Mouse (Mus musculus): Measurements from ENCODE around the gene Olfr1121. TPM values are rescaled to one million over a fixed set of nuclear protein-coding genes. Genes with fewer than 3 reads are reported as not detected.

Gene Olfr1121
- polyA plus RNA-seq (2015; fragmentation: Nextera tagmentation; extraction: Ambion mirVana) = not detected in 2 replicates

GRCm38 (mm10) chr2:87369595-87369994, at the start of gene Olfr1121:
Gene Olfr1121 (plus strand): TSS chr2:87369895.

GRCm38 (mm10) chr2:87354515-87354914, 15.2 kb upstream of the Olfr1121 start, which contains the start of gene Olfr1120:
Gene Olfr1120 (plus strand): TSS chr2:87354815.

GRCm38 (mm10) chr2:87385549-87385948, 15.9 kb downstream of the Olfr1121 start, which contains the start of gene Olfr1122:
Gene Olfr1122 (plus strand): TSS chr2:87385849.

GRCm38 (mm10) chr2:87416335-87416734, 46.6 kb downstream of the Olfr1121 start, which contains the start of gene Olfr1123:
Gene Olfr1123 (plus strand): TSS chr2:87416635.

Other genes with a start within 250 kb of the Olfr1121 start
- not detected in 2 replicates for gene Olfr1110, start 229.6 kb upstream of the Olfr1121 start, polyA plus RNA-seq (2015; fragmentation: Nextera tagmentation; extraction: Ambion mirVana)
- not detected in 2 replicates for gene Olfr1111, start 217.3 kb upstream of the Olfr1121 start, polyA plus RNA-seq (2015; fragmentation: Nextera tagmentation; extraction: Ambion mirVana)
- gene Olfr1112, start 182.1 kb upstream of the Olfr1121 start, polyA plus RNA-seq (2015; fragmentation: Nextera tagmentation; extraction: Ambion mirVana) = not detected in 2 replicates
- gene Olfr1113, start 160.9 kb upstream of the Olfr1121 start, polyA plus RNA-seq (2015; fragmentation: Nextera tagmentation; extraction: Ambion mirVana) = not detected in 2 replicates
- not detected in 2 replicates for gene Olfr1115, start 121.9 kb upstream of the Olfr1121 start, polyA plus RNA-seq (2015; fragmentation: Nextera tagmentation; extraction: Ambion mirVana)
- gene Olfr1116, start 102.4 kb upstream of the Olfr1121 start, polyA plus RNA-seq (2015; fragmentation: Nextera tagmentation; extraction: Ambion mirVana) = not detected in 2 replicates
- not detected in 2 replicates for gene Olfr1118, start 62.3 kb upstream of the Olfr1121 start, polyA plus RNA-seq (2015; fragmentation: Nextera tagmentation; extraction: Ambion mirVana)
- not detected in 2 replicates for gene Olfr1120, start 15.1 kb upstream of the Olfr1121 start, polyA plus RNA-seq (2015; fragmentation: Nextera tagmentation; extraction: Ambion mirVana)
- not detected in 2 replicates for gene Olfr1122, start 16.0 kb downstream of the Olfr1121 start, polyA plus RNA-seq (2015; fragmentation: Nextera tagmentation; extraction: Ambion mirVana)
- not detected in 2 replicates for gene Olfr1123, start 46.7 kb downstream of the Olfr1121 start, polyA plus RNA-seq (2015; fragmentation: Nextera tagmentation; extraction: Ambion mirVana)
- gene Olfr1124, start 60.4 kb downstream of the Olfr1121 start, polyA plus RNA-seq (2015; fragmentation: Nextera tagmentation; extraction: Ambion mirVana) = 0.08 TPM in 1 of 2 replicates, not detected in the other
- not detected in 2 replicates for gene Olfr1126, start 84.1 kb downstream of the Olfr1121 start, polyA plus RNA-seq (2015; fragmentation: Nextera tagmentation; extraction: Ambion mirVana)
- not detected in 2 replicates for gene Pramel7, start 127.2 kb downstream of the Olfr1121 start, polyA plus RNA-seq (2015; fragmentation: Nextera tagmentation; extraction: Ambion mirVana)
- not detected in 2 replicates for gene Pramel6, start 136.7 kb downstream of the Olfr1121 start, polyA plus RNA-seq (2015; fragmentation: Nextera tagmentation; extraction: Ambion mirVana)
- not detected in 2 replicates for gene Olfr153, start 161.9 kb downstream of the Olfr1121 start, polyA plus RNA-seq (2015; fragmentation: Nextera tagmentation; extraction: Ambion mirVana)
- gene Olfr1128, start 175.6 kb downstream of the Olfr1121 start, polyA plus RNA-seq (2015; fragmentation: Nextera tagmentation; extraction: Ambion mirVana) = not detected in 2 replicates
- not detected in 2 replicates for gene Olfr1129, start 204.0 kb downstream of the Olfr1121 start, polyA plus RNA-seq (2015; fragmentation: Nextera tagmentation; extraction: Ambion mirVana)
- gene Olfr1130, start 236.3 kb downstream of the Olfr1121 start, polyA plus RNA-seq (2015; fragmentation: Nextera tagmentation; extraction: Ambion mirVana) = not detected in 2 replicates